Mouse (Mus musculus) adrenal gland, adult (tissue): Measurements from ENCODE around the gene Tie1.

Experiments used
- DNase-seq, 2 experiments: peaks; one replicate each; pipeline ENCODE4 v3.0.0; 2022 to 2023; ENCODE audit warnings: low spot score in 1 of 2; ENCODE audit not compliant: inconsistent age in 2 of 2

Tie1 gene

DNA sequence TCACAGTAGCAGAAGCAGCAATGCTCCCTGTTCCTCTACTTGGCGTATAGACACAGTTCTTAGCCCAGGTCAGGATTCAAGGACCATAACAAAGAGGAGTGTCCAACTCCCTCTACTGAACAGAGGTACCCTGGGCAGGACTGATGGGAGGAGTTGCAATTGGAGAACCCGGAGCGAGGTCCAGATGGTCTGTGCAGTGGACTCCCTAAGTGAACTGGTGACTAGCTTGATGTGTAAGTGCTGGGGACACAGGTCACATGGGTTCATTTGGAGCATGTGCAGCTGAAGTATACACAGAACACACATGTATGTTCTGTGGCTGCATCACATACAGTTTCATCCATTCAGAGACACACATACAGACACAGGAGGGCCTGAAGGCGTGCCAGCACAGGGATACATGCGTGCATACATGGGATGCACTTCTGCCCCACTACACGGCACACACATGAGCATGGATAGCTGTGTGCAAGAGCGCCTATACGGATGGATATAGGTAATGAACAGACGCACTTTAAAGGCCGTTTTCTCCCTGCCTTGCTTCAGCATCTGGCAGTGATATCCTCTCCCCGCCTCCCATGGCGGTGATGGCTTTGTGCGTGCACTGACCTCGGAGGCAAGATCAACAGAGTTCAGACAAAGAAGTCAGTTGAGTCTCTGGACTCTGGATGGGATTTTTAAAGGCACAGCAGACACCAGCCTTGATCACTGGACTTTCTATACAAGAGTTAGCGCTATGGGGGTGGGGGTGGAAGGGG, 12.9 kb downstream of the Tie1 start:
- DNase-seq = no peak

DNA sequence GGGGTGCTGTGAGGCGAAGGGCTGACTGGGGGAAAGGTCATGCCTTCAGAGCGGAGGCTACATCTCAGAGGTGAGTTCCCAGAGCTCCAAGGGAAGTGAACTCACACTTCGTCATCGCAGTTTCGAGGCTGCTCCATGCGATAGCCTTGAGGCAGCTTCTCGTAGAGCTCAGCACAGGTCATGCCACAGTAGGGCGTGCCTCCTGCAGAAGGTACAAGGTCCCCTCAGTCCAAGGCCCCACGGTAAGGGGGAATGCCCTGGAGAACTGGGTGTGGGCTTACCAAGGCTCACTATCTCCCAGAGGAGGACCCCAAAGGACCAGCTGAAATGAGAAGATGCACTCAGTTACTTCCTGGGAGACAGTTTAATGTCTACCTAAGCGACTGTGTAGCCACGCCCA, 17.2 kb downstream of the Tie1 start:
- no peak for DNase-seq

- DNase-seq = no peak
Measured at GRCm38 (mm10) chr4:118471281-118471680, 18.6 kb downstream of the Tie1 start.

- DNase-seq = peak; percentile 19 to 57
Measured at GRCm38 (mm10) chr4:118465697-118466163, 24.1 kb downstream of the Tie1 start.

DNA sequence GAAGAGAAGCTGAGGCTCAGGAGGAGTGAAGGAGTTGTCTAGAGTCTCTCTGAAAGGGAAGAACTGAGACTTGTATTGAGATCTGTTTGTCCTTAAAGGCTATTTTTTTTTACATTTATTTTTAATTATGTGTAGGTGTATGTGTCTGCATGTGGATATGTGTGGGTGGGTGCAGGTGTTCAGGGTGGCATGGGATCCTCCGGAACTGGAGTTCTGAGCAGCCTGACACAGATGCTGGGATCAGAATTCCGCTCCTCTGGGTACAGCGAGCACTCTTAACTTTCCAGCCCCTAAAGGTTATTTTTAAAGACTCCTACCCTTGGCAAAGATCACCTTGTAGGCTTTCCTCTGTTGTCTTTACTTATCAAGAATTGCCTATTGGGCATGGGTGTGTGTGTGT, 24.9 kb downstream of the Tie1 start:
- no peak for DNase-seq

DNA sequence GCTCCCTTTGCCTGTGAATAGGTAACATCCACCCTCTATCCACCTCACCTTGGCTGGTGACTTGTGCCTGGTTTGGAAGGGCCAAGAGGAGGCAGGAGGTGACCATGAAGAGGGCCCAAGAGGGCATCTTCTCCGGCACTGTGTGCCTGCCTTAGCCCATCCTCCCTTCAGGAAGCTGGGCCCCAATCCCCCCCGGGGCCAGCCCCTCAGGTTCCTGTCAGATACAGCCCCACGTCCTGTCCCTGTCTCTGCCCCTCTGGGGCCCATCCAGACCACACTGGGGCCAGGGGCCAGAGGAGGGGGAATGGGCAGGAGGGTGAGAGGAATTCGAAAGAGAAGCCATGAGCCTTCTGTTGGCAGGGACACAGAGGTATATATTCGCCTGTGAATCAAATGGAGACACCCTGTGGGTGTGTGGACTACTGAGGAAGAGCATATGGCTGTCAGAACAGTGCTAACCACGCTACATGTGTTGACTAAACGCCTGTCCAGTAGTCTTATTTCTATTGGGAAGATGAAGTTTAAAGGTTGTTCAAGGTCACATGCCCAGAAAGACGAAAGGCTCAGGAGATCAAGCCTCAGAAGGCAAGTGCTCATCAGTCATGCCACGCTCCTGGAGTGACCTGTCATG, 32.4 kb downstream of the Tie1 start, which contains the start of gene Mpl:
Gene Mpl, minus strand, starts transcription at position 169 of the 631 bp plus-strand sequence.
- DNase-seq = no peak

GRCm38 (mm10) chr4:118446415-118447153, 43.3 kb downstream of the Tie1 start:
- no peak for DNase-seq

GRCm38 (mm10) chr4:118445781-118446414, 44.0 kb downstream of the Tie1 start:
- DNase-seq = peak; percentile 32 to 56

DNA sequence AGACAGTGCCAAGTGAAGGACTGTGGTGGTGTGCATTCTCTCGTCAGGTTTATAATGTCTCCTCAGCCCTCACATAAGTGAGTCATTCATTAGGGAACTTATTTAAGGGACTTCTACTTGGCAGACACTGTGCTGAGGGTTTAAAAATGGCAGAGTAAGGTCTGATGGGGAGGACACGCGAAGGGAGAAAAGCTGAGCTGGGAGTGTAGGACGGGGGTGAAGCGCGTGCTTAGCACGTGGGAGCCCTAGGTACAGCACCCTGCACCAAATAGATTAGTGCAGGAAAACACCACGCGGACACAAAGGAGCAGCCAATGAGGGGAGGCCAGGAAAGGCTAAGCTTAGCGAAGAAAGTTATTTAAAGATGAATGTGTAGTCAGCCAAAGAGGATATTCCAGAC, 44.8 kb downstream of the Tie1 start:
- no peak for DNase-seq

DNA sequence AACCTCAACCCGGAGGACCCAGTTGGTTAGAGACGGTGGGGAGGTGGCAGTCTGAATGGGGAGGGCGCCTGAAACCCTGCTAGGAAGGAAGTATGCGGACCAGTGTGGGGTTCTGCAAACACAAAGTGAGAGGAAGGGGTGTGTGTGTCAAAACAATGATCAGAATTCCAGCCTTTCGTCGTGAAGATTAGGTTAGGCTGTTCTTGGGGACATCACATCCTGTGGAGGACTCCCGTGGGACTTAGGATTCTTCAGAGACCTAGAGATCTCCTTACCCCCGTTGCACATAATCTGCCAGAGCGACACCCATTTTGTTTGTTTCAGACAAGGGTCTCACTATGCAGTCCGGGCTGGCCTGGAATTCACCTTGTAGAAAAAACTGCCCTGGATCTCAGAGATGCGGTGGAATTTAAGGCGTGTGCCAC, 52.0 kb downstream of the Tie1 start:
- peak in 1 of 2 experiments; percentile 59 for DNase-seq

GRCm38 (mm10) chr4:118436820-118437603, 52.8 kb downstream of the Tie1 start, which contains the start of gene Cdc20:
Cdc20 (minus strand) TSS chr4:118437352.
- DNase-seq = peak; percentile 92 to 96

DNA sequence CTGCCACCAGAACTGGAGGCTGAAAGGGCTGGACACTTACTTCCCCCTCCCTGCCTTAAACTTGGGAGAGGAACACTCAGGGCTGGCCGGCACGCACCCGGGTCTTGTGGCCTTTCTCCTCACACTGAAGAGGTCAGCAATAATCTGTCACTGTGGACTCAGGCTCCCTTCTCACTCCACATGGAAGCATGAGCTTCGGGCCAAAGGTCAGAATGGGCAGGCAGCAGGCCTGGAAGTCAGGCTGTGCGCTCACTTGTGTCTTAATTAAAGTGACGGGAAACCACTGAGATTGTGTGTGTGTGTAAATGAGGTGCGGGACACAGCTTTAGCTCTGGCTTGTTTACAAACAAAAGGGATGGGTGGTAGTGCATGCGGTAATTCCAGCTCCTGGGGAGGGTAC, 57.5 kb downstream of the Tie1 start:
- DNase-seq = peak in 1 of 2 experiments; percentile 21

- DNase-seq = peak; percentile 33 to 61
Measured at GRCm38 (mm10) chr4:118429215-118429895, 60.5 kb downstream of the Tie1 start.

DNA sequence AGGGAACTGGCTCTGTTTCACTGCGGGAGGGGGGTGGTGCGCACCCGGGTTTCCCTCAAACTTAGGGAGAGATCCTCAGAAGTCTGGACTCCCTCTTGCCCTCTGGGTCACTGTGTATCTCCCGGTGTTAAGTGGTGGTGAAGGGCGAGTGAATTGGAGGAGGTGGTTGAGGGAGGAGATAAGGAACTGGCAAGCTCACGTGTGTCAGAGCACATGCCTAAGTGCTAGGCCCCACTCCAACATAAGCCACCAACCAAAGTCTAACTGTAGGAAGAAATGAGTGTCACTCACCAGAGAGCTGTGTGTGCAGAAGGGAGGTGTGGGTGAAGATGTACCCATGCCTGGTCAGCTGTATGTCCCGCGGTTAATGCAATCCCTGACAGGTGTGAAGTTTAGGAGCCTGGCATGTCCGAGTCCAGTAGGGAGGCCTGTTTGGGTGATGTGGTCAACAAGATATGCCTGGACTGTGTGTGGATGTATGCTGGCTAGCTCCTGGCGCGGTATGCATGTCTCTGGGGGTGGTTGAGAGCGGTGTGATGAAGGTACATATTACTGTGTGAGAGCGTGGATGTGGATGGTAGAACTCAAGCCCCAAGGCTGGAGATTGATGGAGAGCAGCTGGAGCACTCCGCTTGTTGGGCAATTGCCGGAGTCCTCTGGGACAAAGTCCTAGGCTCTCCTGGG, 61.2 kb downstream of the Tie1 start:
- no peak for DNase-seq

DNA sequence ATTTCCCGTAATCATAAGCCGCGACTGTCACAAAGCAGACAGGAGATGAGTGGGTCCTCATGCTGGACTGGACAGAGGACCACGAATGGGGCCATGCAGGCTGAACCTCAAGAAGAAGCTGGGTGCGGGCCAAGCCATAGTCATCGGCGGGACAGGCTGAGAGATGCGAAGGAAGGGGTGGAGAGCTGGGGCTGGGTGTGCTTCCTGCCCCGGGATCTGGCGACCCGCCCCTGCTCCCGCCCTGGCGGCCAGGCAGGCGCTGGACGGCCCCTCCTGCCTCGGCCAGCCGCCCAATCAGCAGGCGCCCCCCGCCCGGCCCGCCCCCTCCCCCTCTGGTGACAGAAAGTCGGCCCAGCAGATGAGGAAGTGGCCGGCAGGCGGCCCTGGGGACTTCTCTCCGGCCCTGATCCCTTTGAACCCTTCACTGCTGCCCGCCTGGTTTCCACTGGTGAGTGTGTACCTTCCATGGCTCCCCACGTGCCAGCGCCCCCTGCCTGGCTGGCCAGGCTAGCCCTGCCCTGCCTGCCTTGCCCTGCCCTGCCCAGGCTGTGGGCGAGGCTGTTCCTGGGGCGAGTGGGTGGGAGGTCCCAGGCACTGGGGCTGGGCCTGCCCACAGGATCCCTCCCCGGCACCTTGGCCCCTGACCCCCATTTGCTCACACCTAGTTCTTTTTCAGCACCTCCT, 62.0 kb downstream of the Tie1 start, which contains the start of gene Elovl1:
Gene Elovl1, plus strand, starts transcription at position 326 of the 684 bp plus-strand sequence.
- peak; percentile 96 to 97 for DNase-seq

GRCm38 (mm10) chr4:118427415-118427767, 62.5 kb downstream of the Tie1 start:
- DNase-seq = no peak

DNA sequence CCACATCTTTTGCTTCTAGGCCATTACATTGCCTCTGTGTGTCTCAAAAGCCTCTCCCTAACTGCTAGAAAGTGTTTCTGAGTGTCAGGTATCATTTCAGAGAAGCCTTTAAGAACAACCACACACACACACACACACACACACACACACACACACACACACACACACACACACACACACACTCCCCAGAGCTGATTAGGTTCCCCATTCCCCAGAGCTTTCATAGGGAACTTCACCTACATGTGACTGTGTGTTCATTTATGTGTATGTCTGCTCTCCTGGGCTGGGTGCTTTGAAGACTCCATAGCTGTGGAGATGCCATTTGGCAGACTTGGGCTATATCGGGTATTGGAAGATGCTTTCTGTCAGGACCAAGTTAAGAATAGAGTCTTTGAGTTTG, 64.5 kb downstream of the Tie1 start:
- no peak for DNase-seq

GRCm38 (mm10) chr4:118424541-118425160, 65.2 kb downstream of the Tie1 start:
- no peak for DNase-seq
